Mouse (Mus musculus) liver, adult 2 months (tissue): ENCODE results near the gene Rad50. TPM values are rescaled to one million over a fixed set of nuclear protein-coding genes. Genes with fewer than 3 reads are reported as not detected.

Source experiments
- DNase-seq: peaks from one replicate; pipeline ENCODE4 v3.0.0-alpha.2; 2011; ENCODE audit warnings: low read depth, low spot score; ENCODE audit errors: extremely low read depth
- H3K27ac ChIP-seq: fragments of 200-500 bp; replicated peaks from 2 replicates; pipeline ENCODE4 v1.5.1; 2012; ENCODE audit warnings: low read depth, mild to moderate bottlenecking, control low read depth, inconsistent platforms, low read length; ENCODE audit not compliant: insufficient read depth
- H3K27me3 ChIP-seq: fragments of 200-500 bp; 2 replicates; pipeline ENCODE4 v1.6.1; 2012; ENCODE audit warnings: mild to moderate bottlenecking, moderate library complexity, low read length, inconsistent platforms; ENCODE audit not compliant: control insufficient read depth, insufficient read depth
- H3K36me3 ChIP-seq: fragments of 200-500 bp; 2 replicates; pipeline ENCODE4 v1.6.1; 2012; ENCODE audit warnings: low read length, inconsistent platforms; ENCODE audit not compliant: control insufficient read depth, insufficient read depth
- H3K4me1 ChIP-seq: fragments of 200-500 bp; 2 replicates; pipeline ENCODE4 v1.6.1; 2011; ENCODE audit warnings: low read length; ENCODE audit not compliant: control insufficient read depth, insufficient read depth
- H3K4me3 ChIP-seq: fragments of 200-500 bp; 2 replicates; pipeline ENCODE4 v1.5.1; 2011; ENCODE audit warnings: low read depth, mild to moderate bottlenecking, control low read depth, low read length, moderate library complexity; ENCODE audit not compliant: insufficient read depth
- H3K79me2 ChIP-seq: fragments of 200-500 bp; 2 replicates; pipeline ENCODE4 v1.6.1; 2012; ENCODE audit warnings: inconsistent platforms, mild to moderate bottlenecking, low read length, moderate library complexity; ENCODE audit not compliant: control insufficient read depth, insufficient read depth
- H3K9ac ChIP-seq: fragments of 200-500 bp; 2 replicates; pipeline ENCODE4 v1.6.1; 2012; ENCODE audit warnings: low read depth, mild to moderate bottlenecking, control low read depth, inconsistent platforms, low read length
- CTCF ChIP-seq: fragments of 200-500 bp; IDR thresholded peaks from 2 replicates; pipeline ENCODE4 v1.5.1; 2011; ENCODE audit warnings: low read depth, low read length, control low read depth
- POLR2A ChIP-seq: fragments of 200-500 bp; IDR thresholded peaks from 2 replicates; pipeline ENCODE4 v1.6.1; 2011; ENCODE audit warnings: low read length, control low read depth; ENCODE audit not compliant: insufficient read depth; ENCODE audit errors: extremely low read depth
- WGBS: fragments of 180-500 bp; shearing (Covaris S2); methylation state at CpG from one replicate; pipeline ENCODE4 v1.1.7; 2018; 5-methylcytosine and 5-hydroxymethylcytosine counted together
- polyA plus RNA-seq: library from polyadenylated mRNA; depleted of rRNA; stranded (reverse); fragments of >200 nt; gene quantifications from 2 replicates; pipeline ENCODE4 v1.2.3, GENCODE M21; 2012
- total RNA-seq: library from RNA; depleted of rRNA; stranded (reverse); fragments of >200 nt; gene quantifications from 2 replicates; pipeline ENCODE4 v1.2.3, GENCODE M21; 2014

Rad50 gene
- total and polyA plus RNA-seq, 2 experiments: 1.7 to 4.9 TPM

- TF ChIP-seq CTCF (no peak), POLR2A (no peak)
- WGBS: 83% methylated on average over 2 of the region's 2 CpGs
- peaks cover 15% of the 10 kb centered on the region; the same call in 1 of the 2 replicates for H3K36me3 ChIP-seq
Measured at GRCm38 (mm10) chr11:53652427-53652826, 54.7 kb downstream of the Rad50 start.

GRCm38 (mm10) chr11:53651441-53651840, 55.7 kb downstream of the Rad50 start:
- no peak for TF ChIP-seq POLR2A
- no peak for TF ChIP-seq CTCF
- Histone ChIP-seq H3K4me3 (no peak overlapping the region), H3K79me2 (no peaks in the 10 kb centered on the region), H3K4me1 (no peaks in the 10 kb centered on the region), H3K9ac (no peak overlapping the region), H3K27me3 (no peaks in the 10 kb centered on the region), H3K36me3 (peaks cover 15% of the 10 kb centered on the region; the same call in 1 of the 2 replicates), H3K27ac (no peak overlapping the region)
- WGBS: 91% methylated on average over 4 of the region's 4 CpGs
- no peak for DNase-seq

More at GRCm38 (mm10) chr11:53652427-53652826, 54.7 kb downstream of the Rad50 start:
- no peak overlapping the region for H3K27ac ChIP-seq
- H3K9ac ChIP-seq: no peak overlapping the region
- no peaks in the 10 kb centered on the region for H3K4me1 ChIP-seq
- no peak overlapping the region for H3K4me3 ChIP-seq
- DNase-seq: no peak
- H3K79me2 ChIP-seq: no peaks in the 10 kb centered on the region
- no peaks in the 10 kb centered on the region for H3K27me3 ChIP-seq

- Histone ChIP-seq H3K79me2 (no peaks in the 10 kb centered on the region), H3K9ac (no peak overlapping the region), H3K36me3 (no peaks in the 10 kb centered on the region), H3K27me3 (no peaks in the 10 kb centered on the region; the same call in 1 of the 2 replicates), H3K4me1 (no peaks in the 10 kb centered on the region), H3K4me3 (no peak overlapping the region), H3K27ac (no peak overlapping the region)
- TF ChIP-seq POLR2A (no peak), CTCF (no peak)
- 79% methylated on average over 5 of the region's 5 CpGs for WGBS
- no peak for DNase-seq
Measured at GRCm38 (mm10) chr11:53644017-53644416, 63.1 kb downstream of the Rad50 start.

GRCm38 (mm10) chr11:53642744-53643279, 64.3 kb downstream of the Rad50 start:
- WGBS: 77% methylated on average over 12 of the region's 12 CpGs
- peak; percentile 30; the same call in 1 of the 2 replicates for TF ChIP-seq CTCF
- no peak for TF ChIP-seq POLR2A
- H3K9ac ChIP-seq: no peak overlapping the region

GRCm38 (mm10) chr11:53637803-53638260, 69.3 kb downstream of the Rad50 start:
- H3K9ac ChIP-seq: no peak overlapping the region
- H3K4me3 ChIP-seq: no peak overlapping the region
- H3K27ac ChIP-seq: no peak overlapping the region
- TF ChIP-seq POLR2A: no peak
- H3K36me3 ChIP-seq: no peaks in the 10 kb centered on the region
- no peaks in the 10 kb centered on the region for H3K79me2 ChIP-seq
- H3K27me3 ChIP-seq: peaks cover 10% of the 10 kb centered on the region
- H3K4me1 ChIP-seq: no peaks in the 10 kb centered on the region
- 80% methylated on average over 10 of the region's 10 CpGs for WGBS
- DNase-seq: no peak

More at GRCm38 (mm10) chr11:53642744-53643279, 64.3 kb downstream of the Rad50 start:
- Histone ChIP-seq H3K27me3 (no peaks in the 10 kb centered on the region; the same call in 1 of the 2 replicates), H3K4me3 (no peak overlapping the region), H3K4me1 (no peaks in the 10 kb centered on the region), H3K36me3 (no peaks in the 10 kb centered on the region), H3K27ac (no peak overlapping the region), H3K79me2 (no peaks in the 10 kb centered on the region)
- DNase-seq: no peak

GRCm38 (mm10) chr11:53637046-53637802, 69.9 kb downstream of the Rad50 start:
- no peaks in the 10 kb centered on the region for H3K4me1 ChIP-seq
- 44% methylated on average over 21 of the region's 21 CpGs for WGBS
- H3K4me3 ChIP-seq: no peak overlapping the region
- no peaks in the 10 kb centered on the region for H3K36me3 ChIP-seq
- no peak overlapping the region for H3K9ac ChIP-seq
- H3K27ac ChIP-seq: no peak overlapping the region
- DNase-seq: no peak
- TF ChIP-seq CTCF (no peak), POLR2A (no peak)
- peaks cover 10% of the 10 kb centered on the region for H3K27me3 ChIP-seq
- H3K79me2 ChIP-seq: no peaks in the 10 kb centered on the region
